Mouse (Mus musculus) limb, embryonic 14.5 days (tissue): ENCODE results near the gene Mob3b. TPM values are rescaled to one million over a fixed set of nuclear protein-coding genes. Genes with fewer than 3 reads are reported as not detected.

Experiments
- ATAC-seq: fragments of 200-750 bp; cut with Nextera tagmentation; 2 replicates; pipeline ENCODE4 v1.8.0; 2017; ENCODE audit warnings: low read depth, moderate number of reproducible peaks, moderate TSS enrichment; ENCODE audit not compliant: low FRiP score
- DNase-seq: peaks from one replicate; pipeline ENCODE4 v3.0.0-alpha.2; 2015; ENCODE audit warnings: low spot score
- H3K27ac ChIP-seq: fragments of 300-500 bp; sonication (generic); replicated peaks from 2 replicates; pipeline ENCODE4 v1.5.1; 2014; ENCODE audit warnings: low read depth, mild to moderate bottlenecking, low read length, moderate library complexity, mixed read lengths
- H3K27me3 ChIP-seq: fragments of 300-500 bp; sonication (generic); 2 replicates; pipeline ENCODE4 v1.6.1; 2014; ENCODE audit warnings: low read length, mixed read lengths; ENCODE audit not compliant: control insufficient read depth, insufficient read depth
- H3K36me3 ChIP-seq: fragments of 300-500 bp; sonication (generic); 2 replicates; pipeline ENCODE4 v1.6.1; 2014; ENCODE audit warnings: mild to moderate bottlenecking, low read length, moderate library complexity, mixed read lengths; ENCODE audit not compliant: control insufficient read depth, insufficient read depth
- H3K4me1 ChIP-seq: fragments of 300-500 bp; sonication (generic); 2 replicates; pipeline ENCODE4 v1.6.1; 2014; ENCODE audit warnings: antibody characterized with exemption, low read length, mixed read lengths; ENCODE audit not compliant: control insufficient read depth, insufficient read depth
- H3K4me2 ChIP-seq: fragments of 300-500 bp; sonication (generic); replicated peaks from 2 replicates; pipeline ENCODE4 v1.6.1; 2014; ENCODE audit warnings: low read depth, mild to moderate bottlenecking, low read length, moderate library complexity; ENCODE audit not compliant: severe bottlenecking
- H3K4me3 ChIP-seq: fragments of 300-500 bp; sonication (generic); replicated peaks from 2 replicates; pipeline ENCODE4 v1.5.1; 2014; ENCODE audit warnings: low read length
- H3K9ac ChIP-seq: fragments of 300-500 bp; sonication (generic); 2 replicates; pipeline ENCODE4 v1.6.1; 2014; ENCODE audit warnings: mild to moderate bottlenecking, low read depth, low read length, moderate library complexity; ENCODE audit not compliant: severe bottlenecking
- H3K9me3 ChIP-seq: fragments of 300-500 bp; sonication (generic); 2 replicates; pipeline ENCODE4 v1.6.1; 2016; ENCODE audit warnings: low read length; ENCODE audit not compliant: control insufficient read depth
- POLR2A ChIP-seq: fragments of 200-500 bp; IDR thresholded peaks from 2 replicates; pipeline ENCODE4 v1.8.0; 2012; ENCODE audit warnings: inconsistent platforms, mild to moderate bottlenecking, moderate library complexity, borderline replicate concordance; ENCODE audit not compliant: insufficient read depth, insufficient read length; ENCODE audit errors: extremely low read depth
- WGBS: fragments of 180-500 bp; shearing (Covaris S2); extraction: QIAGEN DNeasy Blood & Tissue Kit; methylation state at CpG from one replicate; pipeline ENCODE4 v1.1.7; 2014; 5-methylcytosine and 5-hydroxymethylcytosine counted together
- polyA plus RNA-seq, 2 experiments: library from polyadenylated mRNA; depleted of rRNA in 1 of 2; stranded (reverse) in 1 of 2; unstranded in 1 of 2; fragments of >200 nt; fragmentation: Nextera tagmentation in 1 of 2; extraction: Ambion mirVana in 1 of 2; gene quantifications; 2 replicates each; pipeline versions ENCODE4 v1.2.1 to v1.2.3; 2012 to 2014

The Mob3b gene
- polyA plus RNA-seq, 2 experiments: 3.3 to 7.8 TPM

- WGBS: 46% methylated on average over 6 of the region's 6 CpGs
These were observed 19.2 kb downstream of the Mob3b start for GRCm38 (mm10) chr4:35138077-35138476.

GRCm38 (mm10) chr4:35136996-35137395, 20.3 kb downstream of the Mob3b start:
- Histone ChIP-seq H3K4me3 (no peak overlapping the region), H3K36me3 (no peaks in the 10 kb centered on the region), H3K9me3 (no peaks in the 10 kb centered on the region), H3K27me3 (no peaks in the 10 kb centered on the region), H3K4me2 (no peak overlapping the region), H3K27ac (no peak overlapping the region), H3K9ac (no peak overlapping the region), H3K4me1 (peaks cover 6% of the 10 kb centered on the region)
- TF ChIP-seq POLR2A: no peak
- DNase-seq (no peak), ATAC-seq (no peak)
- 84% methylated on average over 8 of the region's 8 CpGs for WGBS

More at GRCm38 (mm10) chr4:35138077-35138476, 19.2 kb downstream of the Mob3b start:
- Histone ChIP-seq H3K27ac (no peak overlapping the region), H3K4me1 (peaks cover 6% of the 10 kb centered on the region), H3K36me3 (no peaks in the 10 kb centered on the region), H3K9me3 (no peaks in the 10 kb centered on the region), H3K9ac (no peak overlapping the region), H3K27me3 (no peaks in the 10 kb centered on the region), H3K4me3 (no peak overlapping the region), H3K4me2 (no peak overlapping the region)
- DNase-seq: no peak
- no peak for ATAC-seq
- TF ChIP-seq POLR2A: no peak

GRCm38 (mm10) chr4:35135806-35136205, 21.5 kb downstream of the Mob3b start:
- WGBS: 66% methylated on average over 4 of the region's 4 CpGs
- no peak for TF ChIP-seq POLR2A
- no peaks in the 10 kb centered on the region for H3K9me3 ChIP-seq
- DNase-seq (no peak), ATAC-seq (no peak)
- H3K4me2 ChIP-seq: no peak overlapping the region
- peaks cover 6% of the 10 kb centered on the region for H3K4me1 ChIP-seq
- no peak overlapping the region for H3K9ac ChIP-seq
- no peak overlapping the region for H3K27ac ChIP-seq
- no peak overlapping the region for H3K4me3 ChIP-seq
- no peaks in the 10 kb centered on the region for H3K27me3 ChIP-seq
- H3K36me3 ChIP-seq: no peaks in the 10 kb centered on the region

GRCm38 (mm10) chr4:35134846-35135611, 22.3 kb downstream of the Mob3b start:
- no peak for TF ChIP-seq POLR2A
- Histone ChIP-seq H3K4me2 (no peak overlapping the region), H3K4me3 (no peak overlapping the region), H3K36me3 (no peaks in the 10 kb centered on the region), H3K9ac (no peak overlapping the region), H3K4me1 (peaks cover 6% of the 10 kb centered on the region), H3K9me3 (no peaks in the 10 kb centered on the region), H3K27me3 (no peaks in the 10 kb centered on the region), H3K27ac (no peak overlapping the region)
- DNase-seq (no peak), ATAC-seq (no peak)
- WGBS: 74% methylated on average over 15 of the region's 15 CpGs

GRCm38 (mm10) chr4:35133411-35133810, 23.9 kb downstream of the Mob3b start:
- WGBS: 85% methylated on average over 4 of the region's 4 CpGs
- no peak for ATAC-seq
- H3K9ac ChIP-seq: no peak overlapping the region
- no peak for DNase-seq
- no peaks in the 10 kb centered on the region for H3K27me3 ChIP-seq
- peaks cover 6% of the 10 kb centered on the region for H3K4me1 ChIP-seq
- no peaks in the 10 kb centered on the region for H3K36me3 ChIP-seq
- no peaks in the 10 kb centered on the region for H3K9me3 ChIP-seq
- H3K4me2 ChIP-seq: no peak overlapping the region
- no peak for TF ChIP-seq POLR2A
- no peak overlapping the region for H3K27ac ChIP-seq
- H3K4me3 ChIP-seq: no peak overlapping the region

GRCm38 (mm10) chr4:35131592-35131991, 25.7 kb downstream of the Mob3b start:
- H3K27ac ChIP-seq: no peak overlapping the region
- peaks cover 6% of the 10 kb centered on the region for H3K4me1 ChIP-seq
- no peak for ATAC-seq
- no peaks in the 10 kb centered on the region for H3K36me3 ChIP-seq
- no peak overlapping the region for H3K4me3 ChIP-seq
- no peak for TF ChIP-seq POLR2A
- WGBS: 97% methylated on average over 4 of the region's 4 CpGs
- no peak overlapping the region for H3K4me2 ChIP-seq
- DNase-seq: no peak
- H3K9ac ChIP-seq: no peak overlapping the region
- no peaks in the 10 kb centered on the region for H3K9me3 ChIP-seq
- no peaks in the 10 kb centered on the region for H3K27me3 ChIP-seq
